Mouse (Mus musculus) C2C12 (cell line): ENCODE results near the gene Mrps18b. TPM values are rescaled to one million over a fixed set of nuclear protein-coding genes. Genes with fewer than 3 reads are reported as not detected.
"Not testable (repeated sequence)": the region's sequence is repeated elsewhere in the genome, so short reads cannot be mapped to it uniquely, and the experiment has no call there.

Experiments used
- H3K27me3 ChIP-seq: one replicate; pipeline ENCODE4 v1.6.1; 2011; ENCODE audit not compliant: control insufficient read depth, insufficient read depth, insufficient read length
- H3K36me3 ChIP-seq: one replicate; pipeline ENCODE4 v1.6.1; 2011; ENCODE audit not compliant: control insufficient read depth, insufficient read depth
- H3K4me3 ChIP-seq: one replicate; pipeline ENCODE4 v1.5.1; 2011; ENCODE audit warnings: mild to moderate bottlenecking, control low read depth; ENCODE audit not compliant: poor library complexity, insufficient read depth, severe bottlenecking
- H3K79me2 ChIP-seq: one replicate; pipeline ENCODE4 v1.6.1; 2011; ENCODE audit not compliant: control insufficient read depth, insufficient read depth
- H3K79me3 ChIP-seq: one replicate; pipeline ENCODE4 v1.6.1; 2011; ENCODE audit warnings: low read depth, control low read depth
- H3ac ChIP-seq: one replicate; pipeline ENCODE3; 2011; ENCODE audit warnings: low read depth; ENCODE audit not compliant: control insufficient read depth, insufficient read length
- CEBPB ChIP-seq: IDR thresholded peaks from one replicate; pipeline ENCODE4 v1.6.1; 2011; ENCODE audit warnings: low read depth, mild to moderate bottlenecking, control low read depth, moderate library complexity
- CTCF ChIP-seq: IDR thresholded peaks from one replicate; pipeline ENCODE4 v1.5.1; 2011; ENCODE audit not compliant: control insufficient read depth, insufficient read depth, insufficient read length
- FOSL1 ChIP-seq: IDR thresholded peaks from one replicate; pipeline ENCODE4 v1.8.0; 2011; ENCODE audit warnings: mild to moderate bottlenecking, low read length; ENCODE audit not compliant: poor library complexity, insufficient read depth, severe bottlenecking
- MAX ChIP-seq: IDR thresholded peaks from one replicate; pipeline ENCODE4 v1.6.1; 2011; ENCODE audit warnings: mild to moderate bottlenecking, control low read depth
- MYOD1 ChIP-seq: IDR thresholded peaks from one replicate; pipeline ENCODE4 v1.6.1; 2011; ENCODE audit warnings: low read depth; ENCODE audit not compliant: control insufficient read depth, insufficient read length
- MYOG ChIP-seq: IDR thresholded peaks from one replicate; pipeline ENCODE4 v1.6.1; 2011; ENCODE audit not compliant: control insufficient read depth, insufficient read length; ENCODE audit errors: extremely low read depth
- USF1 ChIP-seq: IDR thresholded peaks from one replicate; pipeline ENCODE4 v1.6.1; 2011; ENCODE audit warnings: low read depth, mild to moderate bottlenecking, control low read depth, moderate library complexity
- long read RNA-seq, 2 experiments: library from polyadenylated mRNA; unstranded; transcript quantifications; one replicate each; pipeline ENCODE4 v2.0.0; 2019 to 2020
- polyA plus RNA-seq: library from polyadenylated mRNA; unstranded; fragments of >200 nt; fragmentation: generic; extraction: Trizol; gene quantifications from one replicate; pipeline ENCODE4 v1.2.1, GENCODE M21; 2012; ENCODE audit warnings: missing spikeins

Mrps18b gene
- 153 TPM for polyA plus RNA-seq
- long read RNA-seq, experiment 1, transcript Mrps18b-201 (7 exons, 1,079 nt), result major isoform, 59 of 69 reads
- long read RNA-seq, experiment 1, partial matches to known transcripts, result 6 of 69 reads
- long read RNA-seq, experiment 1, other reads (novel, unspliced or antisense), result 3 of 69 reads
- long read RNA-seq, experiment 2, transcript Mrps18b-201 (7 exons, 1,079 nt), result major isoform, 71 of 82 reads
- long read RNA-seq, experiment 2, partial matches to known transcripts, result 0 of 82 reads
- long read RNA-seq, experiment 2, other reads (novel, unspliced or antisense), result 5 of 82 reads

GRCm38 (mm10) chr17:35916297-35917142 lies at the start of gene Mrps18b, which contains the start of gene Ppp1r10:
Gene Mrps18b (minus strand): TSS chr17:35916389.
Gene Ppp1r10 (plus strand): TSS chr17:35916434.
- peaks cover 66% of the 10 kb centered on the region for H3K36me3 ChIP-seq
- peaks cover 59% of the 10 kb centered on the region for H3K79me3 ChIP-seq
- no peak for TF ChIP-seq USF1
- TF ChIP-seq MYOG, result no peak
- no peak for TF ChIP-seq FOSL1
- peak; percentile 92 for TF ChIP-seq MAX
- no peaks in the 10 kb centered on the region for H3K27me3 ChIP-seq
- H3K4me3 ChIP-seq, result peak within 1 kb of the TSS; percentile 88
- H3K79me2 ChIP-seq, result peaks cover 91% of the 10 kb centered on the region
- peak within 1 kb of the TSS; percentile 80 for H3ac ChIP-seq

GRCm38 (mm10) chr17:35963279-35963678 lies 47.1 kb upstream of the Mrps18b start:
- H3K79me3 ChIP-seq, result peaks cover 23% of the 10 kb centered on the region
- H3K27me3 ChIP-seq, result no peaks in the 10 kb centered on the region
- H3K36me3 ChIP-seq, result peaks cover 71% of the 10 kb centered on the region
- no peak overlapping the region for H3ac ChIP-seq
- TF ChIP-seq CTCF (no peak), MAX (no peak), MYOG (no peak), USF1 (no peak), FOSL1 (no peak), CEBPB (no peak), MYOD1 (no peak)
- no peak overlapping the region for H3K4me3 ChIP-seq
- peaks cover 38% of the 10 kb centered on the region for H3K79me2 ChIP-seq

- H3K79me2 ChIP-seq, result no peaks in the 10 kb centered on the region
- no peaks in the 10 kb centered on the region for H3K79me3 ChIP-seq
- H3K27me3 ChIP-seq, result no peaks in the 10 kb centered on the region
- peaks cover 86% of the 10 kb centered on the region for H3K36me3 ChIP-seq
- H3K4me3 ChIP-seq, result no peak overlapping the region
- no peak overlapping the region for H3ac ChIP-seq
- TF ChIP-seq CTCF (no peak), MYOG (no peak), MAX (no peak), USF1 (no peak), FOSL1 (no peak), CEBPB (no peak), MYOD1 (no peak)
These were observed 42.5 kb upstream of the Mrps18b start for GRCm38 (mm10) chr17:35958533-35959223.

- H3ac ChIP-seq, result no peak overlapping the region
- no peaks in the 10 kb centered on the region for H3K27me3 ChIP-seq
These were observed 38.5 kb upstream of the Mrps18b start for GRCm38 (mm10) chr17:35954665-35955064.

GRCm38 (mm10) chr17:35952559-35952958 lies 36.4 kb upstream of the Mrps18b start:
- H3K27me3 ChIP-seq, result not testable (repeated sequence)

More at GRCm38 (mm10) chr17:35954665-35955064, 38.5 kb upstream of the Mrps18b start:
- Histone ChIP-seq H3K79me2 (no peaks in the 10 kb centered on the region), H3K36me3 (peaks cover 47% of the 10 kb centered on the region), H3K4me3 (no peak overlapping the region), H3K79me3 (no peaks in the 10 kb centered on the region)
- TF ChIP-seq USF1 (no peak), MAX (no peak), MYOD1 (no peak)

GRCm38 (mm10) chr17:35950946-35951345 lies 34.8 kb upstream of the Mrps18b start:
- H3K4me3 ChIP-seq, H3K79me3 ChIP-seq, H3K79me2 ChIP-seq, H3K27me3 ChIP-seq, H3ac ChIP-seq: not testable (repeated sequence)
- H3K36me3 ChIP-seq, result peaks cover 11% of the 10 kb centered on the region

More at GRCm38 (mm10) chr17:35952559-35952958, 36.4 kb upstream of the Mrps18b start:
- H3ac ChIP-seq, H3K79me2 ChIP-seq, H3K4me3 ChIP-seq, H3K79me3 ChIP-seq: not testable (repeated sequence)
- peaks cover 27% of the 10 kb centered on the region for H3K36me3 ChIP-seq
